Mouse (Mus musculus) liver, adult (tissue): ENCODE measurements around the gene Serpina12.

Experiments used
- GATA4 ChIP-seq: IDR thresholded peaks from 2 replicates; pipeline ENCODE4 v1.6.1; 2014; ENCODE audit warnings: mild to moderate bottlenecking, low read length; ENCODE audit not compliant: insufficient replicate concordance

Gene Serpina12

DNA sequence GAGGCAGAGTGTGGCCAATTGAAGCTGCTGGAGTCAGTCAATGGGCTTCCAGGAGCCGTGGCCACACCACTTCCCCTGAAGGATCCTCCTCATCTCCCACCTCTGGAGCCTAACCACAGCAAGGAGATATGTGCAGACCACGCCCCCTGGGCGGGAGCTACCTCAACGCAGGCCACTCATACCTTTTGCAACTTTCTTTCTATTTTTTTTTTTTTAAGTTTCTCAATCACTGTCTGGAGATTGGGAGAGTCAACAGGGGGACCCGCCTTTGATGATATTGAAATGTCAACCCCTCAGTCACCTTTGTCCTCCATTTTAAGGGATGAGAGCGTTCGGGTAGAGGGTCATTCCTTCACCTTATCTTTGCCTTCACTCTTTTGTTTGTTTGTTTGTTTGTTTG, at the start of gene Serpina12:
Gene Serpina12 (minus strand): TSS at position 101 of the 400 bp plus-strand sequence.
- TF ChIP-seq GATA4 = no peak

- no peak for TF ChIP-seq GATA4
These were observed 47.1 kb upstream of the Serpina12 start for GRCm38 (mm10) chr12:104091303-104091702.

DNA sequence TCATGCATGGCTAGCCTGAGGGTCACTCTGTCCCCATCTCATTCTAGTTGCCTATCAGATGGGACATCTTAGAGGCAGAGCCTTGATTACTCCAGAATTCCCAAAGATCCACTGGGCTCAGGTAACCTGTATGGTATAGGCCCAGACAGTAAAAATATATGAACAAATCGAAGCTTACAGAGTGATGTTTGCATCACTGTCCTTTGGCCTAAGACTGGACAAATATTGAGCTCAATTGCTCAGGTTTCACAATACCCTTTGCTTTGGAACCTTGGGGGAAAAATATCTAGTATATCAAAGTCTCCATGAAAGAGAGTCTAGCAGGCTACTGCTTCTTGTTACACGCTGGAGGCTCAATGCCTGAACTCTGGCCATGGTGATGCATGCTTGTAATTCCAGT, 45.9 kb upstream of the Serpina12 start:
- TF ChIP-seq GATA4 = no peak

GRCm38 (mm10) chr12:104072286-104072685, 28.0 kb upstream of the Serpina12 start:
- TF ChIP-seq GATA4 = no peak

DNA sequence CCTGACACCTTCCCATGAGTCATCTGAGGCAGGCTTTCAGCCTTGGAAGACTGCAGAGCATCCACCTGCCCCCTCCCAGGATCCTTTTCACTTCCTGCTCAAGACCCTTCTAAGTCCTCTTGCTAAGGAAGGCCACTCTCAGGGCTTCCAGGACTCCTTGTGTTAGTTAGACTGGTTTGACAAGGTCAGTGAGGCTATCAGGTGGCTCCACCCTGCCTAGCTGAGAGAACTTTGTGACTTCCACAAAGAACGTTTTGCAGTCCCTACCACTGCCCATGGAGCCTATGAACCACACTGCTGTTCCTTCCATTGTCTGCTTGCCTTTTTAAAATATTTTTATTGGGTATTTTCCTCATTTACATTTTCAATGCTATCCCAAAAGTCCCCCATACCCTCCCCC, 27.5 kb upstream of the Serpina12 start:
- TF ChIP-seq GATA4 = no peak

DNA sequence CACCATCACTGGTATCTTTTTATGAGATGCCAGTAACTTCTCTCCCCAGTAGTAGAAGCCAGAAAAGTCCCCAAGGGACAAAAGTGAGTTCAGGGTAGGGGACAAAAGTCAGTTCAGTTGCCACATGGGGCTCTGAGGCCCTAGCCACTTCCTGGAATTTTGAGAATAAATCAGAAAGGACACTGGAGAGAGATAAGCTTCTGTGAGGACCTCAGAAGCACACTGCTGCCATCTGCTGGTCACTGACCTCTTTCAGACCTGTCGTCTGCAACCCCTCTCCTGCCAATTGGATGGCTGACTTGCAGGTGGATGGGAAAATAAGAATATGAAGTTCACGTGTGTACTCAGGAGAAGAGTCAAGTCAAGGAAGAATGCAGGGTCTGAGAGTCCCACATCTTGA, 25.4 kb upstream of the Serpina12 start:
- peak; percentile 92 for TF ChIP-seq GATA4

- TF ChIP-seq GATA4 = peak; percentile 42; the same call in 1 of the 2 replicates
These were observed 23.3 kb upstream of the Serpina12 start for GRCm38 (mm10) chr12:104067549-104067948.

DNA sequence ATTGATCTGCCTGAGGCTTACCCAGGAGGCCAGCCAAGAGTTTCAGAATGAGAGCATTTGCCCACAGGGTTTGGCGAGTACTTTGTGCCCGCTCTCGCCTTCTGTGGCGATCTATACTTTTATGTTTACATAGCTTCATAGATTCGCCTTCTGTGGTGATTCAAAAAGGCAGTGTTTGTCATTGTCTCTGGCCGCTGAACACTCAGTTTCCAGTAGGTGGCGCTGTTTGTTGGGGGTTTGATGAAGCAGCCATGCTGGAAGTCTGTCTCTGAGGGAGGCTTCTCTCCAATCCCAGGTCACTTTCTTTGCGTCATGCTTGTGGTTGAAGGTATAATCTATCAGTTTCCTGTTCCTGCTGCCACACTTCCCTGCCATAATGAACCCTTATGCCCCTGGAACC, 22.0 kb upstream of the Serpina12 start:
- no peak for TF ChIP-seq GATA4

- TF ChIP-seq GATA4 = no peak
These were observed 20.8 kb upstream of the Serpina12 start for GRCm38 (mm10) chr12:104064996-104065395.

GRCm38 (mm10) chr12:104064532-104064931, 20.3 kb upstream of the Serpina12 start:
- no peak for TF ChIP-seq GATA4

DNA sequence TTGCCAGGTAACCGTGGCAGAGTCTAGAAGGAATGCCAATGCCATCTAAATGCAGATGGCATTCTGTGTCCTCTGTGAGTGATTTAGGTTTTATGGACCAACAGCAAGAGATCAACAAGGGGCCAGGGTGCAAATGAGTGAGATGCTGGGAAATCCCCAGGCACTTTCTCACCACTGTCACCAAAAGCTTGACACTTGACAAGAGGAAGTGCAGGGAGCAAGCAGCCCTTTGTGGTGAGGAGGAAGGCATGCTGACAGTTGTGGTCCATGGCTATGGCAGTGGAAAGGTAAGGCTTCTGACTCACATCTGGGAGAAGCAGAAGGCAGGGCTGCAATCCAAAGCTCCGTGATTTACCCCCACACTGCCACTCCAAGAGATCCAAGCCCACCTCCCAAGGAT, 17.6 kb upstream of the Serpina12 start:
- TF ChIP-seq GATA4 = no peak

DNA sequence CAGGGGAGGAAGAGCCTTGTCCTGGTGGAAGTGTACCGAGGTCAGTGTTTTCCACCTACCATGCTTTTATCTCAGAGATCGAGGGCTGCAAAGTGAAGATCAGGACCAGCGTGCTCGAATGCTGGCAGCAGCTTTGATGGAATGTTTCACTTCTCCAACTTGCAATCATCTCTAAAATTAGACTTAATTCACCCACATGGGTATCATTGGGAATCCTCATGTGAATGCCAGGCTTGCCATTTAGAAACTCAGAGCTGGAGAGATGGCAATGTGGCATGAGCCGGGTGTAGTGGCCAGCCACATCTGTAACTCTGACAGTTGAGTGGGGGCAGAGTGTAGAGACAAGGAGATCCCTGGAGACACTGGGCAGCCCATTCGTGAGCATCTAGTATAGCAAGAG, 15.9 kb upstream of the Serpina12 start:
- TF ChIP-seq GATA4 = no peak

GRCm38 (mm10) chr12:104057531-104057930, 13.3 kb upstream of the Serpina12 start:
- no peak for TF ChIP-seq GATA4

- no peak for TF ChIP-seq GATA4
These were observed 12.8 kb upstream of the Serpina12 start for GRCm38 (mm10) chr12:104057050-104057449.

DNA sequence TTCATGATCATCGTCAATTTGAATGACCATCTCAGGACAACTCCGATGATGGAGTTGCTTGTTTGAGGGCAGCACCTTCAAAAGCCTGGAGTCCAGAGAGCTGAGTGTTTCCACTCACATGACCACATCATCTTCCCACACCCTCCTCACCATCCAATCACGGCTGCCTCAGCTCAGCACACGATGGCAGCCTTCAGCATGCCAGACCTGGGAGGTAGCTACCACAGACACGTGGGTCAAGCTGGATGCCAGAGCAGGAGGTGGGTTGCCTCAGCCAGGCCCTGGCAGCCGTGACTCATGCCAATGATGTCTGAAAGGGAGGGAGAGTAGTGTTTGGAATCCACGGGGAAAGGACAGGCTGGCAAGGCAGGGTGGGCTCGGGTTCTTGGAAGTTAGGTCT, 11.5 kb upstream of the Serpina12 start:
- no peak for TF ChIP-seq GATA4

DNA sequence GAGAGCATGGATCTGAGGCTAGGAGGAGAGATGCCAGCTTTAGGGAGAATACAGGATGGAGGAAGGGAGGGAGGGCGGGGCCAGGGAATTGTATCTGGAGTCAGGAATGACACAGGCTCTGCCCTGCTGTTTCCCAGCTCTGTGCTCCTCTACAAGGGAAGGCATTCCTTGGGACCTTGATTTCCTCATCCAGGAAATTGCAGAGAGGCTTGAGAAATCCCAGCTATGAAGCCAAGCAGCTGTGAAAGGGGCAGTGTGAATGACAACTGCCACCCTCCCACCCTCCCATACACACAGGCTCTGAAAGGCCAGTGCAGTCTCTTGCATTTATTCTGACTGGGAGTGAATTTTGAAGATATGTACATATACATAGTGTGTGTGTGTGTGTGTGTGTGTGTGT, 9.8 kb upstream of the Serpina12 start:
- TF ChIP-seq GATA4 = no peak

- no peak for TF ChIP-seq GATA4
These were observed 1.5 kb upstream of the Serpina12 start for GRCm38 (mm10) chr12:104045713-104046112.

DNA sequence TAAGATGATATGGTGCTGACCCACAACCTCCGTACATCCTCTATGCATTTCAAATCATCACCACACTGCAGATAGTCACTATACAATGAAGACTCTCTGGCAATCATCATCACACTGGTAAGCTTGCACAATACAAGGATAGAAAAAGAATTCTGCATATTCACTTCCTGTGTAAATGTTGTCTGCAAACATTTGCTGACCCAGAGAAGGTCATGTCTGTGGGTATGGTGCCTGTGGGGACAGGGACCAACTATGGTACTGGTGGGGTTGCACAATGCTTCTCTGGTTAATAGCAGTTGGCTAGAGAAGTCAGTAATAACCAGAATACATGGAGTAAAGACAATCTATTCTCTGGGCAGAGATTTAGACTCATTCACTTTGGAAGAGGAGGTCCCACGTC, 1.5 kb downstream of the Serpina12 start:
- TF ChIP-seq GATA4 = no peak
